Mouse (Mus musculus) C2C12 (cell line): ENCODE results near the gene Smtnl2. TPM values are rescaled to one million over a fixed set of nuclear protein-coding genes. Genes with fewer than 3 reads are reported as not detected.

Experiments
- H3K27me3 ChIP-seq: one replicate; pipeline ENCODE4 v1.6.1; 2011; ENCODE audit not compliant: control insufficient read depth, insufficient read depth, insufficient read length
- H3K36me3 ChIP-seq: one replicate; pipeline ENCODE4 v1.6.1; 2011; ENCODE audit not compliant: control insufficient read depth, insufficient read depth
- H3K4me3 ChIP-seq: one replicate; pipeline ENCODE4 v1.5.1; 2011; ENCODE audit warnings: mild to moderate bottlenecking, control low read depth; ENCODE audit not compliant: poor library complexity, insufficient read depth, severe bottlenecking
- H3K79me2 ChIP-seq: one replicate; pipeline ENCODE4 v1.6.1; 2011; ENCODE audit not compliant: control insufficient read depth, insufficient read depth
- H3K79me3 ChIP-seq: one replicate; pipeline ENCODE4 v1.6.1; 2011; ENCODE audit warnings: low read depth, control low read depth
- H3ac ChIP-seq: one replicate; pipeline ENCODE3; 2011; ENCODE audit warnings: low read depth; ENCODE audit not compliant: control insufficient read depth, insufficient read length
- CEBPB ChIP-seq: IDR thresholded peaks from one replicate; pipeline ENCODE4 v1.6.1; 2011; ENCODE audit warnings: low read depth, mild to moderate bottlenecking, control low read depth, moderate library complexity
- CTCF ChIP-seq: IDR thresholded peaks from one replicate; pipeline ENCODE4 v1.5.1; 2011; ENCODE audit not compliant: control insufficient read depth, insufficient read depth, insufficient read length
- FOSL1 ChIP-seq: IDR thresholded peaks from one replicate; pipeline ENCODE4 v1.8.0; 2011; ENCODE audit warnings: mild to moderate bottlenecking, low read length; ENCODE audit not compliant: poor library complexity, insufficient read depth, severe bottlenecking
- MAX ChIP-seq: IDR thresholded peaks from one replicate; pipeline ENCODE4 v1.6.1; 2011; ENCODE audit warnings: mild to moderate bottlenecking, control low read depth
- MYOD1 ChIP-seq: IDR thresholded peaks from one replicate; pipeline ENCODE4 v1.6.1; 2011; ENCODE audit warnings: low read depth; ENCODE audit not compliant: control insufficient read depth, insufficient read length
- MYOG ChIP-seq: IDR thresholded peaks from one replicate; pipeline ENCODE4 v1.6.1; 2011; ENCODE audit not compliant: control insufficient read depth, insufficient read length; ENCODE audit errors: extremely low read depth
- USF1 ChIP-seq: IDR thresholded peaks from one replicate; pipeline ENCODE4 v1.6.1; 2011; ENCODE audit warnings: low read depth, mild to moderate bottlenecking, control low read depth, moderate library complexity
- polyA plus RNA-seq: library from polyadenylated mRNA; unstranded; fragments of >200 nt; fragmentation: generic; extraction: Trizol; gene quantifications from one replicate; pipeline ENCODE4 v1.2.1, GENCODE M21; 2012; ENCODE audit warnings: missing spikeins

The Smtnl2 gene
- polyA plus RNA-seq, 1 experiment, result 0.04 TPM

GRCm38 (mm10) chr11:72353186-72353585 lies 58.3 kb downstream of the Smtnl2 start:
- TF ChIP-seq MYOG (no peak), FOSL1 (no peak), USF1 (no peak), CEBPB (no peak), MAX (no peak), MYOD1 (no peak), CTCF (no peak)
- H3ac ChIP-seq, result no peak overlapping the region
- H3K27me3 ChIP-seq, result peaks cover 16% of the 10 kb centered on the region
- no peaks in the 10 kb centered on the region for H3K36me3 ChIP-seq
- H3K4me3 ChIP-seq, result no peak overlapping the region
- no peaks in the 10 kb centered on the region for H3K79me2 ChIP-seq
- H3K79me3 ChIP-seq, result no peaks in the 10 kb centered on the region

GRCm38 (mm10) chr11:72352272-72352671 lies 59.2 kb downstream of the Smtnl2 start:
- H3ac ChIP-seq, result no peak overlapping the region
- TF ChIP-seq CTCF (no peak), FOSL1 (no peak), MYOD1 (no peak), USF1 (no peak), MAX (no peak), CEBPB (no peak), MYOG (no peak)

GRCm38 (mm10) chr11:72349652-72350051 lies 61.9 kb downstream of the Smtnl2 start:
- TF ChIP-seq FOSL1 (no peak), MAX (no peak), MYOD1 (no peak), CEBPB (no peak), MYOG (no peak), USF1 (no peak), CTCF (no peak)
- Histone ChIP-seq H3K79me3 (no peaks in the 10 kb centered on the region), H3K27me3 (peaks cover 3% of the 10 kb centered on the region), H3K79me2 (no peaks in the 10 kb centered on the region), H3K4me3 (no peak overlapping the region), H3ac (no peak overlapping the region), H3K36me3 (no peaks in the 10 kb centered on the region)

More at GRCm38 (mm10) chr11:72352272-72352671, 59.2 kb downstream of the Smtnl2 start:
- Histone ChIP-seq H3K36me3 (no peaks in the 10 kb centered on the region), H3K79me3 (no peaks in the 10 kb centered on the region), H3K79me2 (no peaks in the 10 kb centered on the region), H3K27me3 (peaks cover 9% of the 10 kb centered on the region), H3K4me3 (no peak overlapping the region)

GRCm38 (mm10) chr11:72349016-72349415 lies 62.5 kb downstream of the Smtnl2 start:
- TF ChIP-seq CEBPB, result no peak
- no peak for TF ChIP-seq CTCF
- TF ChIP-seq USF1, result no peak
- TF ChIP-seq MAX, result no peak
- TF ChIP-seq MYOD1, result no peak
- TF ChIP-seq FOSL1, result no peak
- no peak for TF ChIP-seq MYOG
- Histone ChIP-seq H3K27me3 (peaks cover 3% of the 10 kb centered on the region), H3K79me2 (no peaks in the 10 kb centered on the region), H3ac (no peak overlapping the region), H3K36me3 (no peaks in the 10 kb centered on the region), H3K4me3 (no peak overlapping the region), H3K79me3 (no peaks in the 10 kb centered on the region)

- H3K79me2 ChIP-seq, result no peaks in the 10 kb centered on the region
- H3K27me3 ChIP-seq, result peaks cover 3% of the 10 kb centered on the region
- no peak overlapping the region for H3K4me3 ChIP-seq
- no peaks in the 10 kb centered on the region for H3K79me3 ChIP-seq
- no peaks in the 10 kb centered on the region for H3K36me3 ChIP-seq
- TF ChIP-seq MYOD1 (no peak), CEBPB (no peak), CTCF (no peak), MYOG (no peak), MAX (no peak), FOSL1 (no peak), USF1 (no peak)
- no peak overlapping the region for H3ac ChIP-seq
Measured at GRCm38 (mm10) chr11:72348563-72348962, 63.0 kb downstream of the Smtnl2 start.

GRCm38 (mm10) chr11:72344486-72344885 lies 67.0 kb downstream of the Smtnl2 start:
- no peaks in the 10 kb centered on the region for H3K27me3 ChIP-seq
- no peaks in the 10 kb centered on the region for H3K79me2 ChIP-seq
- H3K79me3 ChIP-seq, result no peaks in the 10 kb centered on the region
- H3K4me3 ChIP-seq, result no peak overlapping the region
- H3K36me3 ChIP-seq, result no peaks in the 10 kb centered on the region
- H3ac ChIP-seq, result no peak overlapping the region
- TF ChIP-seq FOSL1 (no peak), CTCF (no peak), MAX (no peak), MYOD1 (no peak), MYOG (no peak), USF1 (no peak), CEBPB (no peak)
